Mouse (Mus musculus) frontal cortex, adult (tissue): ENCODE data around the gene Phex.

Experiments used
- ATAC-seq: cut with Nextera tagmentation; 2 replicates; pipeline ENCODE4 v1.9.2; 2017; ENCODE audit warnings: mild to moderate bottlenecking, moderate library complexity, mixed read lengths; ENCODE audit not compliant: low TSS enrichment

Gene Phex

GRCm38 (mm10) chrX:157415212-157415611 lies at the start of gene Phex:
TSS of gene Phex (minus strand) at chrX:157415312.
- no peak for ATAC-seq

- peak; percentile 62 for ATAC-seq
Measured at GRCm38 (mm10) chrX:157462716-157463115, 47.6 kb upstream of the Phex start.

DNA sequence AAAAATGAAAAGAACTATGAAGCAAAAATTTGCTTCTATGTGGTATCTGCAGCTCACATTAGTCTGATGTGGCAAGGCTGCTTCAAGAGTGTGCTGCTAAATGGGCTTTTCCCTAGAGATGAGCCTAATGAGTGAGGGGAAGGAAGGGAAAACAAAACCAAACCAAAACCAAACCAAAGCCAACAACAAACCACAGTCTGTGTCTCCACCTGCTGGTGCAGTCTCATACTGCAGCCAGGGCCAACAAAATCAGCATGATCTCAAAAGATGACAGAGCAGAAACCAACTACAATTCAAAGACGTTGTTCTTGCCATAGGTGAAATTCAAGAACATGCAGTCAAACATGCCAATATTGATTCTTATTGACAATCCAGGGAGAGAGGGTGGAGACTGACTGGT lies 39.3 kb upstream of the Phex start:
- ATAC-seq, result no peak

- no peak for ATAC-seq
Measured at GRCm38 (mm10) chrX:157449000-157449399, 33.9 kb upstream of the Phex start.

GRCm38 (mm10) chrX:157447431-157447830 lies 32.3 kb upstream of the Phex start:
- no peak for ATAC-seq

DNA sequence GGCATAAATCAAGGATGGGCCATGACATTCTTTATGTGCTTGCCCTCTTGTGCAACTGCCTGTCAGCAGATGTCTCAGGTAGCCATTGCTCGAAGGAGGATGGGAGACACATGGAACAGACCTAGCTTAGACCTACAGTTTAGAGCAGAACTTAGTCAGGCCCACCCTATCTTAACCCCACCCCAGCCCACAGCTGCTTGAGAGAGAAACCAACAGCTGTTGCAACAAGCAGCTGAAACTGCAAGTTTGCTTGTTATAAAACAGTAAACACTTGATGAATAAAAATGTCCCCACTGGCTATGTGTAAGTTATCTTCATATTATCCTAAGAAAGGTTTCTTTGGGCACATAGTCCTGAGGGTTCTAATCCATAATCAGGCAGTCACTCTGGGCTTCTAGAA lies 19.7 kb upstream of the Phex start:
- no peak for ATAC-seq

DNA sequence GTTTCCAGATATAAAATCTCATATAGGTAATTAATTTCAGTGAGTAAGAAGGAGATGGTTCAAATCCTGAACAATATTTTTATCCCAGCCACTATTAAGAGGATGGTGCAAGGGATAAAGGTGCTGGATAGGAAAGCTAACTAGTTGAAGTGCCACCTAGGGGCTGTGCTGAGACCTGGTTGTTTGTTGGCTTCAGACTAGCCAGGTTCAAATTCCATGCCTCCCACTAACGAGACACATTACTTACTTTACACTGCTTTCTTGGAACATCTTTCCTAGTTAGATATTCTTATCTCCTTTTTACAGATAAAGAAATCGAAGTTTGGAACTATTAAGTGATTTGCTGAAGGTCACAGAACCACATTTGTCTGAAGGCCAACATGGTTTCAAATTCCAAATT lies 4.3 kb upstream of the Phex start:
- ATAC-seq, result no peak

- no peak for ATAC-seq
Measured at GRCm38 (mm10) chrX:157404919-157405318, 10.2 kb downstream of the Phex start.

DNA sequence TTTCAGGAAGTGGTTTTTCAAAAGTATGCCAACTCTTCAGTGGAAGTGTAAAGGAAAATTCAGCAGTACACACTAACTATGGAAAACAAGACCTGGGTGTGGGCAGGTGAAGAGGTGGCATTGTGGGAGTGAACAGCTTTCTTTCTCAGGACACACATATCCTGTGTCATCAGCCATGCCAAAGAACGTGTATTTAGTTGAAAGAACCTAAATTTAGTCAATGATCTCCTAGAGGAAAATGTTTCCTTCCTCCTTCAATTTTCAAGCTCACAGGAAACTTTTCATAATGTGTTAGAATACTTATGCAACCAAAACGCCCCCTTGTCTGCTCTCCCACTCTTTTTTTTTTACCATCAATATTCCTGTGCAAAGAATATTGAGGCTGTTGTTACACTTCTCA lies 23.9 kb downstream of the Phex start:
- ATAC-seq, result peak; percentile 67

DNA sequence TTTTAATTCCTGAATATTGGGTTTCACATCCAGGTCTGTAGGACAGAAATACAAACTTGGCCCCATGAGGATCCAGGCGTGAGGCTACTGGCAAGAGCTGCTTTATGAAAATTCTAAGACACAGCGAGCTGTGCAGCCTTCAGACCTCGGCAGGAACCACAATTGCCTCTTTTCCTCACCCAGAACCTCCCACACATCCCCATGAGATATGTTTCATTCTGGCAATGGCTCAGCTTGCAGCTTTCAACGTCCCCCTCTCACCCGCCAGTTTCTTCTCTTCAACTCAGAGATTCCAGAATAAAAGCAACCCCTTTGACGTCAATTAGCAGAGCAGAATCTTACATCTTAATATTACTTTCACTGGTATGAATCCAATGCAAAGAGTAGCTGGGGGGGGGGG lies 25.0 kb downstream of the Phex start:
- peak; percentile 76 for ATAC-seq

DNA sequence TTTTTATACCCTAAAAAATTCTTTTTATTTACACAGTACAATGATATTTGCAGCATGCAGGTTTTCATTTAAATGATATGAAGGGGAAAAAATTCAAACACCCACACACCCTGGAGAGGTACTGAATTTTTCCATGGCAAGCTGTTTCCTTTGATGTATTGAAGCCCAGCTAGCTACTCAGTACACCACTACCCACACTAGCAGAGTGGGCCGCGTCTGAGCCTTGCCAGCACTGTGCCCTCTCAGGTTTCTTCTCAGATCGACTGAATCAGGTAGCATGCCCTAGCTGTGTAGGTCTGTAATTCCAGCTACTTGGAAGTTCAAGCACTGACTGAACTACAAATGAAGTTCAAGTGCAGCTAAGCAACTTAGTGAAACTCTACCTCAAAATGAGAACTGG lies 26.7 kb downstream of the Phex start:
- peak; percentile 89 for ATAC-seq

DNA sequence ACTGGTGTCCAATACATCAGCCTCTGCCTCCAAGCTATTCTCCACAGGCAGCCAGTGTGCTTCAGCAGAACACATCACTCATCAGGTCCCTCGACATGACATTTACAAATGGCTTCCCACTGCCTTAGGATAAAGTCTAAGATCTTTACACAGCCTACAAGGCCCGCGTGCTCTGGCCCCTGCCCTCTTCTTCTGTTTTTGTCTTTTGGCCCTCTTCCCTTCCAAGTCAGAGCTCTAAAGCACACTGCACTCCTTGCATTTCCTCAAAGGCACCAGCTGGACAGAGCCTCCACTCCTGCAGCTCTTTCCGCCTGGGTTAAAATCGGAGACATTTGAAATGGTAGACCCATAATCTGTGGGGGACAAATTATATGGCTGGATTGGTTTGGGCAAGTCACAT lies 28.1 kb downstream of the Phex start:
- ATAC-seq, result no peak

GRCm38 (mm10) chrX:157378822-157379221 lies 36.3 kb downstream of the Phex start:
- peak; percentile 34; the same call in 1 of the 2 replicates for ATAC-seq

- no peak for ATAC-seq
Measured at GRCm38 (mm10) chrX:157377456-157377855, 37.7 kb downstream of the Phex start.

DNA sequence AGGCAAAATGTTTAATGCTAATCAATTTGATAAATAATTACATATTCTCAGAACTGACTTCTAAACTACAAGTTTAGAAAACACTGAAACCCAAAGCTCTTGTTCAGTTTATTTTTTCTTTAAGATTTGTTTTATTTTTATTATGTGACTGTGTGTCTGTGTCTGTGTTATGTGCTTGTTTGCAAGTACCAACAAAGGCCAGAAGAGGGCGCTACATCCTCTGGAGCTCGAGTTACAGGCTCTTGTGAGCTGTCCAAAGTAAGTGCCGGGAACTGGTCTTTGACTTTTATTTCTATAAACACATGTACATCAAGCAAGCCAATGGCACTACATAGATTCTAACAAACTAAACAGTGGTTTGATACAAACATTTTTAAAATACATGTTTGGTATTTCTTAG lies 41.2 kb downstream of the Phex start:
- ATAC-seq, result no peak

DNA sequence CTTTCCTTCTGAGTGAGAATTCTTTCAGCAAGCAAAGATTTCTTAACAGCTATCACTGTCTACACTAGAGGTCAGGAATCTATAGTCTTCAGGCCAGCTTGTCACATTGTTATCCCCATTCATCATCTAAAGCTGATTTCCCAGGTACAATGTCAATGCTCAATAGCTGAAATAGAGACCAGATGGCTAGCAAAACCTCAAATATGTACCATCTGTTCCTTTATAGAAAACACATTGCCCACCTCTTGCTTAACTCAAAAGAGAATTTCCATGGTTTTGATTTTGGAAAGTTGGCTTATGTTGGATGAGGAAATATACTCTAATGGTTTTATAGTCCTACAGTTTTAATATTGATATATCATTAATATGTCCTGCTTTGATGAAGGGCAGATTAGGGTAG lies 45.9 kb downstream of the Phex start:
- ATAC-seq, result no peak

GRCm38 (mm10) chrX:157355521-157355920 lies 59.6 kb downstream of the Phex start:
- peak; percentile 89 for ATAC-seq

GRCm38 (mm10) chrX:157346201-157346600 lies 68.9 kb downstream of the Phex start:
- ATAC-seq, result no peak

DNA sequence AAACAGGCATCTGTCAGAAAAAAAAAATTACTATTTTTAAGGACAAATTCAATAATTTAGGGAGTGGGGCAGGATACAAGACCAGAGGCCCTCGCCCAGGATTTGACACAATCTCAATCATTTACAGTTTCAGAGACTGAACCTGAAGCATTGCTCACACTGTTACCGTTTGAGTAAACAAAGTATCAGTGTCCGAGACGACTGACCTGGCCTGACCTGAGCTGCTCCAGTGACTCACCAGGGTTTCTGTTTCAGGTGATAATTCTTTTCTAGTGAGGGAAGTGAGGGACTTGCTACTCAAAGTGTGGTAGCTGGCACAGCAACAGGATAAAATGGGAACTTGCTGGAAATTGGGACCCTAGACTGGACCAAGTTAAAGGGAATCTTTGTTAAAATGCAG lies 80.4 kb downstream of the Phex start:
- no peak for ATAC-seq

- ATAC-seq, result no peak
Measured at GRCm38 (mm10) chrX:157329821-157330220, 85.3 kb downstream of the Phex start.

DNA sequence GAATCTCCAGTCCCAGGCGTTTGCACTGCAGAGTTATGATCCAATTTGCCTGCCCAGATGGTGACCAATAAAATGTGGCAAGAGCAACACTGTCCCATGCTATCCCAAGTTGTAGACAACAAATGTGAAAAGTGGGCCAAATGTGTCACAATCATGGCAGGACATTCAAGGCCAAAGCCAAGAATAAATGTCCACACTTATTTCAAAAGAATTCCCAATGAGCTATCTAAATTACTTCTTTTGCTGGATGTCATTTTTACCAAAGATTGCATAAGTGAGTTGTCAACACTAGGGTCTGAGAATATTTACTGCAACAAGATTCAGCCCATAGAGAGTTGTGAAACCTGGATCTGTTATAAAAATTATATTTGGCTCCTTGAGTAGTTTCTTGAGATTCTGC lies 86.7 kb downstream of the Phex start:
- no peak for ATAC-seq

DNA sequence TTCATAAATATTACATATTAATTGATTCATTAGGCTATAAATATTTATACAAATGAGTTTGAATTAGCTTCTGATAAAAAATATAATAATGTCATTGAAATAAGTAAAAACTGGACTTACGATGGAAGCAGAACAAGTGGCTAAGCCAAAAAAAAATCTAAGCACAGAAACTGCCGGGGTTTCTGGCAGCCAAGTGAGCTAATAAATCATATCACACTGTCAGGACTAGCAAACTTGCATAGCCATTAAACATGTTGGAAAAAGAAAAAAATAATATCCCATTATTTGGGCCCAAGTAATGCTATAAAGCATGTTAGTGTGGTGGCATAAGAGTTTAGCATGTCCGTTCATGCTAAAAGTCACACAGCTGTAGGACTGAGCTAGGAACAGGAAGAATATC lies 87.4 kb downstream of the Phex start:
- ATAC-seq, result no peak

- ATAC-seq, result no peak
Measured at GRCm38 (mm10) chrX:157324396-157324795, 90.7 kb downstream of the Phex start.

DNA sequence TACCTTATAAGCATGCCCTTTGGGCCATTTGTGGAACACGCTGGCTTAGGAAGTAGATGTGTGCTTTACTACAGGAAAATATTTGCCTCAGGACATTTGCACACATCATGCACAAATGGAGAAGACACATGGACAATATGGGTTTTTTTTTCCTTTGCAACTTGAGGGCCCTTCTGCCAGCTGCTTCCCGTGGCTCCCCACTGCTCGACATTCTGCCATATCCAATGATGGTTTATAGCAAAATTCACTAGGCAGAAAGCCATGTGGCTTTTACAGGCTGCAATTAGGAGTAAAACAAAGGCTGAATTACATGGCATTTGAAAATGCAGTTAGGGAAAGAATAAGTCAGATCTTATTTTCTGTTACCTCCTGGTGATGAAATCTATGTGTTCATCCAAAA lies 104.8 kb downstream of the Phex start:
- ATAC-seq, result no peak

DNA sequence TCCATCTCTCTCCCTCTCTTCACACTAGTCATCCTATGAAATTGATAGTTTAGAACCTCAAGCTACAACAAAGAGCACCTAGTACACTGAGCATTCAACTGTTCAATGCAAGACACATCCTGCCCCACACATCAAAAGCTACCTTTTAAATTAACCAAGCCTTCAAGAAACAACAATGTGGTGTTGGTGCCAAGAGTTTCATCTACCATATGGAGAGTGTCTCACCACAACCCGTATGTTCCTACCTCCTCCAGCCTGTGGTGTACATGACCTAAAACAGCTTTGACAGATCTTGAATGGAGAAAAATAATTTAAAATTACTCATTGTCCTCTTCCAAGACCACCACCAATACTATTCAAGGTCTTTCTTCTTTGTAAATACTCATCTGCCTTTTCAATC lies 106.9 kb downstream of the Phex start:
- no peak for ATAC-seq
